ENCODE assay signal across 17 mouse cellular contexts in the genomic region with DNA sequence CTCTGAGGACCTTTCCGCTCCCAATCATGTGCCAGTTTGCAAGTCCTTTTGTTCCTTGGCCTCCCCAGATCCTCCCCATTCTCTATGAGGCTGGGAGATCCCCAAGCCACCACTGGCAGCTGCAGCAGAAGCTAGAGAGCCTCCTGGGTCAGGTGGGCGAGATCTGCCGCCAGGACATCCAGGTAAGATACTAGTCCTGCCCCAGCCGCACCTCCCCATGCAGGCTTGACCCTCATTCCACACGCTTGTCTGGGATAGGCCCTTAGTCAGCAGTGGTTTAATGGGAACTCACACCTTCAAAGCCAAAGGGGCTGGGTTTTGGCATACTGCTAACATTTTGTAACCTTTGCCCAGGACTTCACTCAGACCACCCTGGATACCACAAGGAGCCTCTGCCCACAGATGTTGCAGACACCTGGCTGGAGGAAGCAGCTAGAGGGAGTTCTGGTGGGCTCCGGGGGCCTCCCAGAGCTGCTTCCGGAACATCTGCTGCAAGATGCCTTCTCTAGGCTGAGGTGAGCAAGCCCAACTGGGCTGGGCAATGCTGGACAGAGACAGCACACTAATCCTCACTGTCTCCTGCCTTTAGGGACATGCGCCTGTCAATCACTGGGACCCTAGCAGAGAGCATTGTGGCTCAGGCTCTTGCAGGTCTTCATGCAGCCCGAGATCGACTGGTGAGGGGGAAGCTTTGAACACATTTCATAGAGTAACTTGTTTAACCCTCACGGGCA. TPM values are rescaled to one million over a fixed set of nuclear protein-coding genes. Genes with fewer than 3 reads are reported as not detected.
"Had no signal": no experiment of that assay in that cellular context is flagged by ENCODE, and none has a peak within 500 bp of the region (broad histone marks: within the 10 kb centered on the region; RNA-seq: fewer than 3 reads in every experiment).

No protein-coding gene starts in this region.

- H3K9me3 ChIP-seq: limb, embryonic 10.5 days; liver, embryonic 15.5 days; neural tube, embryonic 12.5 days had no signal

- DNase-seq: kidney, postnatal 10 days; lung, adult 2 months; lung, postnatal 36 days; retina, postnatal 1 day; right cerebral cortex, postnatal 4 days; spleen, adult 18-20 months; thymus, postnatal 14 days had no signal

- H3K27me3 ChIP-seq: neural tube, embryonic 12.5 days had no signal

- H3K9ac ChIP-seq: liver, embryonic 15.5 days had no signal

- H3K27ac ChIP-seq: limb, embryonic 10.5 days; liver, embryonic 15.5 days; neural tube, embryonic 12.5 days had no signal

RNA-seq across cellular contexts. Expression of a gene that starts 14.8 kb away (rescaled TPM):
- total RNA-seq: layer of hippocampus, postnatal 25 days; megakaryocyte progenitor cell, adult 5-6 weeks; midbrain, postnatal 0 days had no signal
- polyA plus RNA-seq: kidney, embryonic 14.5 days; large intestine, adult 2 months; limb, embryonic 10.5 days; liver, embryonic 15.5 days; lung, adult 2 months; lung, postnatal 0 days; neural tube, embryonic 12.5 days; stomach, embryonic 14.5 days had no signal
